Mouse (Mus musculus) E14TG2a.4 (cell line): ENCODE measurements around the gene Mis18a.

Source experiments
- CTCF ChIP-seq: conservative IDR thresholded peaks from 2 replicates; pipeline ENCODE4 v1.5.1; 2014; ENCODE audit warnings: low read length
- NANOG ChIP-seq: IDR thresholded peaks from 2 replicates; pipeline ENCODE4 v1.6.1; 2014; ENCODE audit warnings: borderline replicate concordance, low read length, mixed read lengths
- POU5F1 ChIP-seq: IDR thresholded peaks from 2 replicates; pipeline ENCODE4 v1.6.1; 2014; ENCODE audit warnings: low read length, borderline replicate concordance

DNA sequence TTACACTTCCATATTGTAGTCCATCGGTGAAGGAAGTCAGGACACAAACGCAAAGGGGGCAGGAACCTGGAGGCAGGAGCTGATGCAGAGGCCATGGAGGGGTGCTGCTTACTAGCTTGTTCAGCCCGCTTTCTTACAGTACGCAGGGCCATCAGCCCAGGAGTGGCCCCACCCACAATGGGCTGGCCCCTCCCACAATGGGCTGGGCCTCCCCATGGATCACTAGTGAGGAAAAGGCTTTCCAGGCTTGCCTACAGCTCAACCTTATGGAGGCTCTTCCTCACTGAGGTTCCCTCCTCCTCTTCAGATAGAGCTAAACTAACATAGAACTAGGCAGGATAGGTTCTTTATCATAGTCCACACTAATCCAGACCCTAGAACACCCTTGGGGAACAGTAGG, 3.2 kb downstream of the Mis18a start:
- TF ChIP-seq CTCF (no peak), POU5F1 (no peak), NANOG (no peak)
